Mouse (Mus musculus) gastrocnemius, postnatal 4 days (tissue): ENCODE results near the gene Ydjc. TPM values are rescaled to one million over a fixed set of nuclear protein-coding genes. Genes with fewer than 3 reads are reported as not detected.

Experiments
- DNase-seq, 2 experiments: peaks; one replicate each; pipeline ENCODE4 v3.0.0; 2021 to 2022; ENCODE audit warnings: low spot score in 2 of 2, mixed read lengths in 2 of 2
- long read RNA-seq, 2 experiments: library from polyadenylated mRNA; stranded (forward); transcript quantifications; one replicate each; pipeline ENCODE4 v2.0.0; 2021
- total RNA-seq, 2 experiments: library from RNA; stranded (reverse); gene quantifications; 2 replicates each; pipeline ENCODE4 v1.2.3; 2021

Ydjc gene
- total RNA-seq: 1 to 10 TPM in 1 of 2 experiments, under 1 TPM in 1; 0.61 to 1.1 TPM
- long read RNA-seq, experiment 1, partial matches to known transcripts: 0 of 1 reads
- long read RNA-seq, experiment 1, other reads (novel, unspliced or antisense): 1 of 1 reads
- long read RNA-seq, experiment 2, partial matches to known transcripts: 1 of 3 reads
- long read RNA-seq, experiment 2, other reads (novel, unspliced or antisense): 1 of 3 reads

DNA sequence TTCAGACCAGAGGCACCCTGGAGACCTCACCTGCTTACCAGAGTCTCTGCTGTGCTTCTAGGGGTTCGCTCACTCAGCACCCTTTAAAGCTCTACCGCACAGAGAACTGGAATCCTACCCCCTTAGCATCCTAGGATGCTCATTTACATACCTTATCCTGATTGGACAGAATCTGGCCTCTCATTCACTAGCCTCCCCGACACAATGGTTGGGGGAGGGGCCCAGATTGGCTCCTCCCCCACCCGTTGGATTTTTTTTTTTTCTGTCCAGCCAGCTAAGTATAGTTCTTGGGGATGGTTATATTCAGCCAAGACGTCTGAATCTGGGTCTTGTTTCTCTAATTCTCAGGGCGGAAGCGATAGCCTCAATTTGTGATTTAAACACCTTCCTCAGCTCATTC, at the start of gene Ydjc:
Ydjc (plus strand) TSS at position 283 of the 400 bp plus-strand sequence.
- DNase-seq: no peak

DNA sequence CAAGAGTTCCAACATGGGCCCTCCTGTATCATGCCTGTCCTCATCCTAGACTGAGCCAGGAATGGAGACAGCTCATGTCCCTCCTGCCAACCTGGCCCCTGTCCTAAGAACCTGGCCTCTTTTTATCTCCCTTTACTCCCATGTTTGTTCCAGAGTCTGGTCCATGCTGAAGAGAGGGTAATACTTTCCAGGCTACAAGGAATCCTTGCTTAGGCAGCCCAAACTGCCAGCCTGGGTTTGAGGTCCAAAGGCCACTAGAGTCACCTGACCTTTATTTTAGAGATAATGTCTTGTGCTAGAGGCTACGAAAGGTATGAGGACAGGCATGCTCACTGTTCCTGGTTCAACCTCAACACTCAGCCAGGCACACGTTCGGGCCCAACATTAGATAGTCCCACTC, 47.5 kb upstream of the Ydjc start:
- DNase-seq: no peak

DNA sequence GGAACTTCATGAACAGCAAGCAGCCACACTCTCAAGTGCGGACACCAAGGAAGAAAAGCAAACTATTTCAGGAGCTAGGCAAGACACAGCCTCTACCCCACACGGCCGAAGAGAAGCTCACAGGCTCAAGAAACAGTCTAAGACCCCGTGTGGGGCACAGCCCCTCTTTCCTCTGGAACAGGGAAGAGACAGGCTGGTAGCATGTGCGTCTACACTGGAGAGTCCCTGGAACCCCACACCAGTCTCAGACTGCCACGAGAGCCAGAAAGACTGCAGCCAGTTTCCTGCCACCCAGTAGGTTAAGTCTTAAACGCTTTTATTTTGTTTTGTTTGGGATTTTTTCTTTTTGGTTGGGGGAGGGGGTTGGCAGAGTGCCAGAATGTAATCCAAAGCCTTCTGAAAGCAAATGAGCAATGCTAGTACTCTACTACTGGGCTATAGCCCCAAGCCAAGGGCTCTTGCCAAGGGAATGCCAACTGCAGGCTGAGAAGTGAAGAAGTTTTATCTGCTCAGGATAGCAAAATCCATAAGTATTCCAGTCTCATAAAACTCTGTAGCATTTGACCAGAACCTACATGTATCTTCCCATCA, 41.7 kb upstream of the Ydjc start:
- DNase-seq: no peak

DNA sequence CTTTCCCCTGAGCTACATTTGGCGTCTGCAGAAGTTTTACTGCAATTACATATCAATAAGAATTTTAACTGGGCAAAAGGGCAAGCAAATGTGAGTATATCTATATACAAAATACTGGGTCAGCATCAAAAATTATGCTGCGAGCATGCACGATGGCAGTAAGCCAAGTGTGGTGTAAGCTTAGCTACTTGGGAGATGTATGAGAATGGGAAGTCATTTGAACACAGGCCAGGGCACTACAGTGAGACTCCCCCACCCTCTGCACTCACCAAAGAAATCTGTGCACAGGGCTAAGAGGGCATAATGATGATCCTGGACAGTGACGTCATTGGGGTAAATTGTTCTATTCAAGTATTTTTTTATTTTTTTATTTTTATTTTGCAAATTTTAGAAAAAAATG, 39.8 kb upstream of the Ydjc start:
- no peak for DNase-seq

DNA sequence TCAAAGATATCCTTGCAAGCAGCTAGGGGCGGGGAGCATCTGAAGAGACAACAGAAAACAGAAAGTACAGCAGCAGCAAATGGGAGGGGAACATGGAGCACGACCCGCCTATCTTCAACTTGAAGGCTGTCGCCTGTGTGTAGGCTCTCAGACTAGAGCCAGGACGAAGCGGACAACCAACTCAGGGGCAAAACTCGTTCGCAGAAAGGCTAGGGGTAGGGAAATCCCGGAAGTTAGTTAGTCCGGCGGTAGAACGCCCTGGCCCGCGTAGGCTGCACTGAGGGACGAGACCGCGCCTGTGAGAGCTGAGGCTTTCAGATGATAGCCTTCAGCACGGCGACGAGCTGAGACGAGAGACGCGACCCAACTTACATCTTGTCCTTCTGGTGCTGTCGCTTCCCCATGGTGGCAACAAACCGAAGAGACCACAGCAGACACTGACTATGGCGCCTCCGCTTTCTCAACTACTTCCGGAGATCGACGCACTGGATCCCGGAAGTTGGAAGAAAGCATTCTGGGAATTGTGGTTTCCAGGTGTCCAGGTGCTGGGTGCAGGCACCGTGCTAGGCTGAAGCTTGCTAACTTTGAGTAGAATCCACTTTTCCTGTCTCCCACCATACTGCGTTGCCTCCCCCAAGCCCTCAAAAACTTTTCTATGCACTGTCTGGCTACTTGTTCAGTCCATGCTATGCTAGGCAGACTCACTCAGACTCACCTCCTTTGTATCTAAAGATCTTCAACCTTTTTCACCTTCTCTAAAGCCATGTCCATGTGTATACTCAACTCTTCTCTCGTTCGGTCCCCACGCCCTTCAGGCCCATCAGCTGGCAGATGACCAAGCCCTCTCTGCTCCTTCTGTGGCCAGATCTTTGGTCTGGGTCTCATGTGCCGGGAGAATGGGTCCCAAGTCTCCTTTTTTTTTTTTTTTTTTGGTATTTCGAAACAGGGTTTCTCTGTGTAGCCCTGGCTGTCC, 33.4 kb upstream of the Ydjc start, which contains the start of gene Ppil2:
Ppil2 (minus strand) TSS at position 487 of the 973 bp plus-strand sequence.
- peak in 1 of 2 experiments; percentile 53 for DNase-seq

DNA sequence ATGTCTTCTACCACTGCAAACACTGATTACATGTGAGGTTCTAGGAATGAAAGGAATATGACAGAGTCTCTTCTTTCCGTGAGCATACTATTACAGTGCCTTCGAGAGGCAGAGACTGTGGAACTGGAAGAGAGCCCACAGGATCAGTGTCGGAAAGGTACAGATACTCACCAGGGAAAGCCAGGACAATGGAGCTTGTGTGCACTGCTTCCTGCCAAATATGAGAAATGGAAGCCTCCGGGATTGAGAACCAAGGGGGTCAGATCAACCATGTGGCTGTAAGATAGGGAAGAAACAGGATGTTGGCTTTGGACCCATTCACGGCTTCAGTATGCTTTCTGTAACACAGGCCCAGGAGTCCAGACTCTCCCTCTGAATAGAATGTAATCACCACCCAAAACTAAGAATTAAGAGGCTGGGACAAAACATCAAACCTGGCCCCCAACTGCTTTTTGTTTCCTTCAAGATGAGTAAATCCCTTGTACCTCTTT, 27.1 kb upstream of the Ydjc start:
- no peak for DNase-seq

DNA sequence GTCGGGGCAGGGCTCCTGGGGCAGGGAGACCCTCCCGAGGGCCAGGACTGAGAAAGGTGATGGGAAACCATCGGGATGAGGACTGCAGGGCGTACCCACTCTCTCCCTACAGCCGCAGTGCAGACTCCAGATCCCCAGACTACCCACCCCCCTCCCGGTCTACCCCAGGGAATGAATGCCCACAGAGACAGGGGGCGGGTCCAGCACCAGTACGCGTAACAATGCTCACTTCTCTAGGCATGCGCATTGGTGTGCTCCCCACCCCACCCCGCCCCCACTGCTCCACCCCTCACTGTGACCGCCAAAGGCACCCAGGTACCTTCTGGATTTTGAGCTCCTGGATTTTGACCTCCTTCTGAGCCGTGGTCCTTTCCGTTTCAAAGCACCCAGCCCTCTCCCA, 22.9 kb upstream of the Ydjc start:
- DNase-seq: no peak

DNA sequence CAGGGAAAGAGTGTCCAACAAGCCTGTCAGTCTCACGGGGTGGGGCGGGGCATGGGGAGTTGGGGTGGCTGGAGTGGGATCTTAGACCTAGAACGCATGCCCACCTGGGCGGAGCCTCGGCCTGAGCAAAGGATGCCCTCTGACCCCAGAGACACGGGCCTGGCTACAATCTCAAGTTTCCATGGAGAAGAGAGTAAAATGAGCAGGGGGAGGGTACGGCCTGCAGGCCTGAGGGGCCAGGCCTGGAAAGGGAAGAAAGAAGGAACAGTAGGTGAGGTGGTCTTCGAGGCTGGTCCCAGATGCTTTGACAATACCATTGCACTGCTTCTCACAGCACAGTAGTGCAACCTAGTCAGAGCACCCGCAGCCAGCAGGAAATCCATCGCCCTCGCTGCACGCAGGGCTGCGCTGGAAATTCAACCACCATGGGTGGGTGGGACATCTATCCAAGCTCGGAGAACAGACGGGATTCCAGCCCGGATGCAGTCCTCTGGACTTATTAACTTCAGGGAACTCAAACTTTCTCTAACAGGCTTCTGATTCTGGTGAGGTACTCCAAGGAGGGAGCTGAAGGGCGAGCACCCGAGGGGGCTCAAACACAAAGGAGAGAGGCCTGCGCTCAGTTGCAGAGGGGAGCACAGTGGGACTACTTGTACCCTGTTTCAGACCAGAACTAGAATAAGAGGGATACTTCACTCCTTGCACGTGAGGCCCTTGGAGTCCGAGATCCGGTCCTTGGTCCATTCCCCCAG, 20.1 kb upstream of the Ydjc start:
- no peak for DNase-seq

DNA sequence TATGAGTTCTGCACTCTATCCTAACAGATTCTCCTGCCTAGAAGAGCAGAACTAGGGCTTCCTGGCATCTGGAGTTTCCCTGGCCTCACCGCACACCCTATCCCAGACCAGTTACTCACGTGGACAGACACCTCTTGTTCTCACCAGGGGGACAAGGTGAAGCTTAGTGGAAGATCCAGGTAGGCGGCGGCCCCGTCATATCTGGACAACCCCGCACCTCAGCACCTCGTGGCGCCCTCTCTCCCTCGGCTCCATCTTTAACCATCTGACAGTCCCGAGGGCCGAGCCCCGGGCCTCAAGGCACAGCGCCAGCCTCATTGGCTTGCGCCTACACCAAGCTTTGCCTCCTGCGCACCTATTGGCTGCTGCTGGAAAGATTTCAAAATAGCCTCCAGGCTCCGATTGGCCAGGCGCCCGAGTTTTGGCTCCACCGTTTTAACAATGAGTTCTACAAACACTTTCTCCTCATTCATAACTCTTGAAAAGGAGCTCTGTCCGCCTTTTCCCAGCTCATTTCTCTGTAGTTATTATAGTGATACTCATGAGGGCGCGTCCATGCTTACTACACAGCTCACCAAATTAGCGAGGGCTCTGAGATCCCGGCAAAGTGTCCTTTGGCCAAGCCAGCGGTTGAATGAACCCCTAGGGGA, 19.4 kb upstream of the Ydjc start, which contains the start of gene 2610318N02Rik:
2610318N02Rik (minus strand) TSS at position 297 of the 650 bp plus-strand sequence.
- peak in 1 of 2 experiments; percentile 58 for DNase-seq

DNA sequence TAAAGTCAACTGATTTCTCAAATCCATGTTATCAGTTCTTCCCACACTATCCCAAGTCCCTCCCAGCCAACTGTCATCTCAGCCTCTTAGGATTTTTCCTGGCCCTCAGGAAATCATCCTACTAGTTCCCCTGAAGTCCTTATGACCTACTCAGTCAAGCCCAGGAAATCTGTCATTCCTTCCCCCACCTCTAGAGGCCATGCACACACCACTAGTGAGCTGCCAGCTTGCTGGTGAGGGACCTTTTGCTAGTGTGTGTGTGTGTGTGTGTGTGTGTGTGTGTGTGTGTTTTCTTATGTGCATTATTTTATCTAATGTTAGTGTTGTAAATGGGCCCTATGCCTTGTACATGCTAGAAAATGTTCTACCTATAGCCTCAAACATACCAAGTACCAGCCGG, 17.1 kb upstream of the Ydjc start:
- DNase-seq: no peak

DNA sequence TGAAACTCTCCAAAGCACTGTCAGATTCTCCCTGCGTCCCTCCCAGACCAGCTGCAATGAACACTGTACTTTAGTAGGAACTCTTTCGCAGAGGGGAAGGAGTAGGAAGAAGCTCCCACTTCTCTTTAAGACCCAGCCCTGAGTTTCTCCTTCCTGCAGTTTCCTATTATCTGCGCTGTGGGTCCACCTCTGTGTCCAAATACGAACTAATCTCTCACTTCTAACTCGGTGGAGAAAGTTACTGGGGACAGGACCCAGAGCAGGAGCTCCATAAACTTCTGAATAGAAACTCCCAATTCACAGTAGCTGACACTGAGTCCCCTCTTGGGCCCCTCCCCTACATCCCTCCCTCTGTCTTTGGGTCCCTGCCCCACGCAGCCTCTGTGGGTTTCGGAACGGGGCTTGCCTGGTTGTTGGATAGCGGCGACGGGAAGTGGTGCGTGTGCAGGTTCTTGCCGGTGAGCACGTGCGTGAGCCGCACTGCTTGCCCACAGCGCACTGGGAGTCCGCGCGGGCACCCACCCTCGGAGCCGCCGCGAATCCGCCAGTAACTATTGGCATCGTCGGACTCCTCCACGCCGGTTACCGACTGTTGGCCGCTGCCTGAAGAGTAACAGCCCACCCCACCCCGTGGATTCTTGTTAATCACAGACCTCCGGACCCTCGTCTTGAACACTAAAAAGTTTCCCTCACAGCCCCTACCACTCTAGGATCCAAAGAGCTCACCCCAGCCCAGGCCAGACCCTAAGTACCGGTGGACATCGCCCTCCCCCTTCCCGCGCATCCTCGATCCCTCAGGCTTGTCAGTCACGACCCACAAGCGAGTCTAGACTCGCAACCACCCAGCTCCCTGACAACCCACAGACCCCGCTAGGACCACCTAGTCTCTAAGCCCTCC, 13.0 kb upstream of the Ydjc start:
- DNase-seq: peak in 1 of 2 experiments; percentile 28

DNA sequence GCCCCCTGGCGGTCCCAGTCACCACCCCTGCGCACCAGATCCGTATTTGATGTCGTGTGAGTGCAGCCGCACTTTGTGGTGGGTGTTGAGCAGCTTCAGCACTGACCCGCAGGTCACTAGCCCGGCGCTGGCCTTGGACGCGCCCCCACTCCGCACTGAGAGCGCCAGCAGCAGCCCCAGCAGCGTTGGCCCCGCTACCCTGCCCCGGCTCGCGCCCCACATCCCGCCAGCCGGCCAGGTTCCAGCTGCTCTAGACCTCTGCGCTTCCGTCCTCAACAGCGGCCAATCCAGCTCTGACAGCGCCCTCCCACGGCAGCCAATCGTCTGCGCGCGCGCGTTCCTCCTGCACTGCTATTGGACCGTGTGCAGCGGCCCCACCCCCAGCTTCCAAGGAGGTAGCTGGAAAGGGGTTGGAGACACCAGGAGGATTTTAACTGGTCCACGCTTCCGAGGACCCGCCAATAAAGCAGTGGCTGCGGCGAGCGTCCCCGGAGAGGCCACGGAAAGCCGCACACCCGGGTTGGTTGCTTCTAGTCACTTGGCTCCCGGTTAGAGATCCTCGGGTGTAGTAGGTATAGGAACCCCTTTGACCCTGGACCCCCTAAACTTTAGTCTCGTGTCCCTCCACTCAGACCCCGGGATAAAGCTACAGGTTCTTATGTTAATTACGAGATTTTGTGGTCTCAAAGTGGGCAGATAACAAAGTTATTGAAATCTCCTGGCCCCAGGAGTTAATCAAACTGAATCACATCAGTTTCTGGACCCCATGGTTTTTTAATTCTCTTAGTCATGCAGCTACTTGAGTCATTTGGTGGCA, 12.1 kb upstream of the Ydjc start, which contains the start of gene Sdf2l1:
Sdf2l1 (minus strand) TSS at position 295 of the 817 bp plus-strand sequence.
- peak; percentile 95 to 96 for DNase-seq

DNA sequence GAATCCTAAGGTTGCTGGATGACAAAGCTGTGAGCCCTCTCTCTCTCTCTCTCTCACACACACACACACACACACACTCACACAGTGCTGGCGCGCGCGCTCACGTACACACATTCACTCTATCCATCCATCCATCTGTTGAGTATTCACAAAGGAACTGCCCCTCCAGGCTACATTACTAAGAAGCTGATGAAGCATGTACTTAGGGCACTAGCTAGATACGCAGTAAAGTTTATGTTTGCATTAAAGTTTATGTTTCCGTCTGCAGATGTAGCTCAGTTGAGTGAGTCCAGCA, 11.6 kb upstream of the Ydjc start:
- DNase-seq: no peak

DNA sequence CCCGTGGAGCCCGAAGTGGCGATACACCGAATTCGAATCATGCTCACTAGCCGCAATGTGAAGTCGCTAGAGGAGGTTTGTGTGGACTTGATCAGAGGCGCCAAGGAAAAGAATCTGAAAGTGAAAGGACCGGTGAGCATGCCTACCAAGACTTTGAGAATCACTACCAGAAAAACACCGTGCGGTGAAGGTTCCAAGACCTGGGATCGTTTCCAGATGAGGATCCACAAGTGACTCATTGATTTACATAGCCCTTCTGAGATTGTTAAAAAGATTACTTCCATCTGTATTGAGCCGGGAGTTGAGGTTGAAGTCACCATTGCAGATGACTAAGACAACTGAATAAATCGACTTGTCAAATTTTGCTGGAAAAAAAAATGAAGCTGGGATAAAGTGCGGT, 7.1 kb upstream of the Ydjc start:
- no peak for DNase-seq

DNA sequence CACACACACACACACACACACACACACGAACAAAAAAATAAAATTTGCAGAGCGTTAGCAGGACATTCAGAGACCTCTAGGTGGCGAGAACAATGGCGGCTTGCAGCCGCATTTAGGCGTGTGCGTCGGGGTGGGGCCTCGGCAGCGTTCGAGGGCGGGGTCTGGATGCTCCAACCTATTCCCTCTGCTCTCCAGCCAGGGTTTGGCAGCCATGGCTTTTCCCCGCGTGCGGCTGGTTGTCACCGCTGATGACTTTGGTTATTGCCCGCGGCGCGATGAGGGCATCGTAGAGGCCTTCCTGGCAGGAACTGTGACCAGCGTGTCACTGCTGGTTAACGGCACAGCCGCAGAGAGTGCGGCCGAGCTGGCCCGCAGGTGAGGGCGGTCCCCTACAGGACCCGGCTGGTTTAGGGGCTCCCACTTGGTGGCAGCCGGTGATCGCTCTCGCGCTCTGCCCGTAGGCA, 2.4 kb downstream of the Ydjc start, which contains the start of gene Ccdc116:
Ccdc116 (minus strand) TSS at position 458 of the 464 bp plus-strand sequence.
- DNase-seq: peak; percentile 40 to 75

DNA sequence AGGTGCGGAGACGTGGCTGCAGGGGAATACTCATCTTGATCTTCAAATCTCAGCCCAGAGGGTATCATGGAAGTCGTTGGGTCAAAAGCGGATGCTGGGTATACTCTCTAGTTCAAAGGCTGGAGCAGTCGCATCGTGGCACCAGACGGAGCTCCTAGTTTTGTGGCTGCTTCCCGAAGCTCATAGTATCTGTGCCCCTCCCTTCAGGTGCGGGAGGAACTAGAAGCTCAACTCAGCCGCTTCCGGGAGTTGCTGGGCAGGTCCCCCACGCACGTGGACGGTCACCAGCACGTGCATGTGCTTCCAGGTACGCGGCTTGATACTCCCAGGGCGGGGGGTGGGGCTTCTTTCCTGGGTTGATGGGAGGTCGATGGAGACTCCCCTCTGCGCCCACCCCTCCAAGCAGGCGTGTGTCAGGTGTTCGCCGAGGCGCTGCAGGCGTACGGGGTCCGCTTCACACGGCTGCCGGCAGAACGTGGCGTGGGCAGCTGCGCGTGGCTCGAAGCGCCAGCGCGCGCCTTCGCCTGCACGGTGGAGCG, 3.0 kb downstream of the Ydjc start:
- DNase-seq: no peak

DNA sequence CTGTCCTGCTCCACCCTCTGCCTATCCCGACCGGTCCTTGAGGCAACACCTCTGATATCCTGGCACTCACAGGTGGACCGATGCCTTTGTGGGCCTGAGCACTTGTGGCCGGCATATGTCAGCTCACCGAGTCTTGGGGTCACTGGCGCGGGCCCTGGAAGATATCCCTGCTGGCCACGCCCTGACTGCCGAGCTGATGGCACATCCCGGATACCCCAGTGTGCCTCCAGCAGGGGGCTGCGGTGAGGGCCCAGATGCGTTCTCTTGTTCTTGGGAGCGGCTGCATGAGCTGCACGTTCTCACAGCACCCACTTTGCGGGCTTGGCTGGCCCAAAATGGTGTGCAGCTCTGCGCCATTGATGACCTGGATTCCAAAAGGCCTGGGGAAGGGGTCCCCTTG, 3.7 kb downstream of the Ydjc start:
- DNase-seq: peak in 1 of 2 experiments; percentile 31
